Mouse (Mus musculus) brain, embryonic 18.5 days (tissue): Measurements from ENCODE around the gene Nlgn2.

ENCODE experiments used
- DNase-seq: peaks from one replicate; pipeline ENCODE4 v3.0.0-alpha.2; 2012; ENCODE audit warnings: low read depth, low spot score

Nlgn2 gene

GRCm38 (mm10) chr11:69828832-69829231 lies 8.8 kb downstream of the Nlgn2 start:
- no peak for DNase-seq

DNA sequence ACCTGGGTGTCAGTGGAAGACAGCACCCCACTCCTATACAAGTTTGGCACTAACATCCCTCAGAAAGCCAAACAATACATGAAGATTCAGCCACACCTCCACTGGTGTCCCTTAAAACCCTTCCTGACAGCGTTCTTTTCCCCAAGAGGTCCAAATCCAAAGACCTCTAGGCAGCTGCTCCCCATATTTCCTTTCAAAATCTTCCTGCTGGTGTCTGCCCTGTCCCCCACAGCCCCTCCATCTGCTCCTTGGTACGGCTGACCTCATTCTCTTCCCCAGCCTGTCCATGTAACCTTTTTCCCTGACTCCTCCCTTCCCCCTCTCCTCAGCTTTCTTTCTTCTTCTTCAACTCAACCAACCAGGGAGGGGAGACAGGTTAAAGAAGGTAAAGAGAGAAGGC lies 14.1 kb downstream of the Nlgn2 start:
- no peak for DNase-seq

DNA sequence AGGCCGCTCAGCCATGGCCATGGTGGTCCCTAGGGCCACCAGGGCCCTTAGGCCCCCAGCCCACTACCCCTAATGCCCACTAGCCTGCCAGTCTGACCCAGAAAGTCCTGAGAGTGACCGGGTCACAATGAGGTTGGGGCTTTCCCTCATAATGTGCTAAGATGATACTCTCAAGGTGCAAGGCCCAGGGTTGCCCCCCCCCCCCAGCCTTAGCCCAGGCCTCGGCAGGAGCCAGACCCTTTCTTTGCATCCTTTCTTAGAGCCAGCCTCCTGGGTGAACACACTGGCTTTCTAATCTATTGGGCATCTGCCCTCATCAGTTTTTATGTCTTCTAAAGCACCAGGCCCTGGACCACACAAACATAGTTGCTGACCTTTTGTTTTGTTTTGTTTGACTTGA lies 15.5 kb downstream of the Nlgn2 start, which contains the start of gene Spem1:
Gene Spem1 (minus strand): TSS at position 101 of the 400 bp plus-strand sequence.
- DNase-seq: no peak

GRCm38 (mm10) chr11:69818871-69819270 lies 18.7 kb downstream of the Nlgn2 start:
- DNase-seq: no peak

- DNase-seq: no peak
Observed at GRCm38 (mm10) chr11:69818365-69818764, 19.2 kb downstream of the Nlgn2 start, which contains the start of gene Spem2. Gene Spem2, minus strand, starts transcription at chr11:69818465.

- no peak for DNase-seq
Observed at GRCm38 (mm10) chr11:69816520-69816919, 21.1 kb downstream of the Nlgn2 start.

GRCm38 (mm10) chr11:69815155-69815554 lies 22.4 kb downstream of the Nlgn2 start, which contains the start of gene Gm39566:
Gene Gm39566, minus strand, starts transcription at chr11:69815298.
- no peak for DNase-seq

DNA sequence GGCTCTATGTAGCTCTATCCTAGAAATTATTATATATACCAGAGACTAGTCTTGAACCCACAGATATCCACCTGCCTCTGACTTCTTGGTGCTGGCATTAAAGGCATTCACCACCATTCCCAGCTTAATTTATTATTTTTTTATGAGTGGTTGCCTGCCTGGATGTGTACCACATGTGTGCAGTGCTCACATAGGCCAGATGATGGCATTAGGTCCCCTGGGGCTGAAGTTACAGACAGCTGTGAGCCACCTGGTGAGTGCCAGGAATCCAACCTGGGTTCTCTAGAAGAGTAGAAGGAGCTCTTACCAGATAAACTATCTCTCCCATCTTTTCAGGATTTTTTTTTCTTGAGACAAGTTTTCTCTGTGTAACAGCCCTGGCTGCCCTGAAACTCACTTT lies 27.3 kb downstream of the Nlgn2 start:
- no peak for DNase-seq

- DNase-seq: no peak
Observed at GRCm38 (mm10) chr11:69807641-69808040, 29.9 kb downstream of the Nlgn2 start.

- DNase-seq: no peak
Observed at GRCm38 (mm10) chr11:69806378-69806777, 31.2 kb downstream of the Nlgn2 start.

DNA sequence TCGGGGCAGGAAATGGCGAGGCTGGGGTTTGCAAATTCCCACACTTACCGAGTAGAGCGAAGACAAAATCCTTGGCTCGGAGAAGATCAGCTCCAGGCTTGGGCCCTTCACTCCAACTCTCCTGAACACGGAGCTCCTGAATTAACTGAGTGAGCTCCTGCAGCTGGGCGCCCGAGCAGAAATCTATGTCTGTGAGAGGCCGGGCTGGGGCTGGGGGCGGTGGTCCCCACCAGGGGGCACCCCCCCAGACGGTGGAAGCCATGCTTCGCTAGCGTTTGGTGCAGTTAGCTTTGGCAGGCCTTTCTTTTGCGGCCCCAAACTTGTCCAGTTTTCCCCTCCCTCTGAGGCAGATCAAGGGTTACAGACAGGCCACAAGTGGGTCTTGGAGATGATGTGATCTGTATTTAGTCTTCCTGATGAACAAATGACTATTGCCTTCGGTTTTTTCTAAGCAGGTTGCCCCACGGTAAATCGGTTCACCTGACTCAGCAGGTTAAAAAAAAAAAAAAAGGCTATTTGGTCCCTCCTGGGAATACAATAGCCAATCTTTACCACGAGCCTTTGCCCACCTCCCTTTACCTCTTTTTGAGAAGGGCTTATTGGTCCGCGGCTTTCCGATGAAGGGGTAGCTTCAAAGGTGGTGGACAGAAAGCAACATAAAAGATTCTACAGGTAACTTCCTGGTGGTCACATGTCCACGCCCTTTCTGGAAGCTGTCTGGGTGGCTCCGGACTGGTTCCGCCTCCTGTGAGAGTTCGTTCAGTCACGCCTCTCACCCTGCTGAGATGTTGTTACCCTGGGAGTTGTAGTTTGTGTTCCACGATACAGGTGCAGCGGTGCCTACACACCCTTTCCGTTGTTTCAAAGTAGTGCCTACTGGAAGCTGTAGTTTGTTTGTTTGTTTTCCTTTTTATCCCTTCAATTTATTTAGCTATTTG lies 32.3 kb downstream of the Nlgn2 start, which contains the start of gene Tmem102:
Gene Tmem102 (minus strand): TSS at position 653 of the 938 bp plus-strand sequence.
- no peak for DNase-seq

DNA sequence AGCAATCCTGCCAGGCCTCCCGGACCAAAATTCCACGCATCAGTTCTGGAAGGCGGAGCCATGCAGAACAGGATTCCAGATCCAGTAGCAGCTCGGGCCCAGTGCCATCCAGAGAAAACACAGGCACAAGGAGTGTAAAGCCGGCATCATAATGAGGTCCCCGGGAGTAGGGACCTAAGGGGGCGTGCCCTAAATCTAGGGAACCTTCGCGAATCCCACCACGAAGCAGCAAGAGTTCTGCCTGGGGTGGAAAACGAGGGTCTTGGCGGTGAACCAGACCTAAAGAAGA lies 33.0 kb downstream of the Nlgn2 start:
- DNase-seq: no peak

GRCm38 (mm10) chr11:69803786-69804651 lies 33.6 kb downstream of the Nlgn2 start:
- DNase-seq: no peak

DNA sequence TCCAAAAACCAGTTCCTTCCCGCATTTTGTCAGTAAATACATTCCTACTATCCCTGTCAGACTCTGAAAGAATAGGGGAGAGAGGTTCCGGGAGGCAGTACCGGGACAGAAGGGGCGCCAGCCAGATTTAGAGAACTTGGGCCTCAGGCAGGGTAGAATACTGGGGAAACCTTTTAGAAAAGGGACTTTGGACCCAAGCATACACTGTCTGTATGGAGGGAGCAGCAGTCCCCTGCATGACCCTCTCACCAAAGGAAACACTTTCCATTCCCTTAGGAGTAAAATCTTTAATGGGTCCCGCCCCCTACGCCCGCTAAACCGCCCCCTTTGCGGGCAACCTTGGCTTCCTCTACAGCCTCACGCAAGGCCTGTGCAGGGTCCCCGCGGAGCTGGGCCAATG lies 34.3 kb downstream of the Nlgn2 start:
- no peak for DNase-seq

- DNase-seq: no peak
Observed at GRCm38 (mm10) chr11:69802648-69803105, 34.9 kb downstream of the Nlgn2 start.

DNA sequence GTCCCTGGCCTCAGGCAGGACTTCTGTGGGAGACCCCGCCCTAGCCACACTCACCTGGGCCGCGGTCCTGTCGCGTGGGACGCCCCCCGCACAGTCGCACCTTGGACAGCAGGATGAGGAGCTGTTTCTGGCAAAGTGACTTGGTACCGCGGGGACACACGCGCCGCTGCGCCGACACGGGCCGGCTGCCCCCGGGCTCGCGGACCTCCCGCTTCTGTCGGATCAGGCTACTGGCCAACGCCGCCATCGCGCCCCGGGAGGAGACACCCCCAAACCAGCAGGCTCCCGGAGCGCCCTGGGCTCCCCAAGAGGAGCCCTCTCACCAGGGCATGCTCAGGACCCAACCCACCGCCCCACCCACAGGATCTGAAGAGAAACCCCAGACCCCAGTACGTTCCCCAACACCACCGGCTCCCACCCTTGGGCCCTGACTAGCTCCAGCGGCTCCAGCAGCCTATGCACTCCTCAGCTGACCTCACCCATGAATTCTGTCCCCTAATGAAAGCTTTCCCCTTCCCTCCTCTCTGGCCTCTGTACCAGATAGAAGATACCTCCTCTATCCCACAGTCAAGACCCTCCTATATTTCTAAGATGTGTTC lies 36.1 kb downstream of the Nlgn2 start, which contains the start of gene Fgf11:
Gene Fgf11 (minus strand): TSS at position 479 of the 599 bp plus-strand sequence.
- DNase-seq: no peak

GRCm38 (mm10) chr11:69800392-69801197 lies 37.0 kb downstream of the Nlgn2 start:
- DNase-seq: peak; percentile 77

GRCm38 (mm10) chr11:69800138-69800391 lies 37.5 kb downstream of the Nlgn2 start:
- DNase-seq: no peak

DNA sequence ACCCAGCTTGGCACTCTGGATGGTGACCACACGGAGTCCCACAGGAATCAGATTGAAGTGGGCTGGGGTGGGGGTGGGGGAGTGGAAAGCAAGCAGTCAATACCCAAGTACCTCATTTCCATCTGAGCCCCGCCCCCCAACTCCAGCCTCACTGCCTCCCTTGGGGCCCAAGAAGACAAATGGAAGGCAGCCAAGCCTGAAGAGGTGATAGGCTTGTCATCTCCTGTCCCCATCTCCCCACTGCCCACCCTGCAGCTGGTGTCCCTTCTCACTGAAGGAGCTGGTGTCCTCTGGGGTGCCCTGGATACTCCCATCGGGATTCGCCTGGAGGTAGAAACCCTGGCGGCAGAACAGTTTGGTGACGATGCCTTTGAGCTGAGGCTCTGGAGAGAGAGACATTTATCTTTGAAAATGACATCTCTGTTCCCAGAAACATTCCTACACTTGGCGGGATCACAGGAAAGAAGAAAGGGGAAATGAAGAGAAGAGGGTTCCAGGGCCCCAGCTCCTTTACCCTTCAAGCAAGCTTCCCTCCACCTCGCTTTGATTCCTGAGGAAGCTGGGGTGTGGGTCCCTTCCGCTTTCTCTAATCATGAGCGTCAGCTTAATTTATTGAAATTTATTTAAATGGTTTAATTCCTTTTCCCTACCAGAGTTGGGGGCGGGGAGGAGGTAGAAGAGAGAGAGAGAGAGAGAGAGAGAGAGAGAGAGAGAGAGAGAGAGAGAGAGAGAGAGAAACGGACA lies 38.0 kb downstream of the Nlgn2 start:
- no peak for DNase-seq

DNA sequence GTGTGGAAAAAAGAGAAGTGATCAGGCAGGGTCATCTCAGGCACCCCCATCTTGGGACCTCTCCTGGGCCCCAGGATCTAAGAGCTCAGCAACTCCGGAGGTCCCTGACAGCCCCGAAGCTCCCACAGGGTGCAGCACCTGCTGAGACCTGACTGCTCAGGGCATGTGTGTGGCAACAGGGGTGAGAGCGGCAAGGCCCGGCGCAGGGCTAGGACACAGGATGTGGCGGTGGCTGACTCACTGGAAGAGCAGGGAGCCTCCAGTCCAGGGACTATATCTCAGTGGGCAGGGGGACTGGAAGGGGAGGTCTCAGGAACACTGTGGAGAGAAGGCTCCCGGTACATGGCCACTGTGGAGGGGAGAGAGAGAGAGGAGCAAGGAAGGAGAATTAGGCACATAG lies 39.7 kb downstream of the Nlgn2 start:
- no peak for DNase-seq
